In genomic region chr6:100088576-100088975, GRCm38 (mm10) we compare ENCODE assay signal across 35 mouse cellular contexts.
"Had no signal": no experiment of that assay in that cellular context is flagged by ENCODE, and none has a peak within 500 bp of the region (broad histone marks: within the 10 kb centered on the region; RNA-seq: fewer than 3 reads in every experiment).

No protein-coding gene starts in this region.

- H3K27me3 ChIP-seq: hindbrain, embryonic 15.5 days; intestine, embryonic 15.5 days had no signal

- H3K27ac ChIP-seq: heart, embryonic 13.5 days; heart, embryonic 15.5 days; hindbrain, embryonic 10.5 days; hindbrain, embryonic 12.5 days; hindbrain, embryonic 13.5 days; hindbrain, embryonic 14.5 days; hindbrain, embryonic 15.5 days; hindbrain, postnatal 0 days; intestine, embryonic 15.5 days; kidney, embryonic 15.5 days; kidney, postnatal 0 days; layer of hippocampus, adult 2 months; left cerebral cortex, adult 2 months had no signal

- H3K4me3 ChIP-seq: heart, embryonic 12.5 days; heart, embryonic 13.5 days; heart, embryonic 15.5 days; hindbrain, embryonic 10.5 days; hindbrain, embryonic 12.5 days; hindbrain, embryonic 13.5 days; hindbrain, embryonic 15.5 days; intestine, embryonic 15.5 days; kidney, embryonic 15.5 days; layer of hippocampus, adult 2 months; left cerebral cortex, adult 2 months had no signal

- H3K4me1 ChIP-seq: hindbrain, embryonic 15.5 days; intestine, embryonic 15.5 days had no signal

- ATAC-seq: hindbrain, embryonic 16.5 days; hindbrain, postnatal 0 days; inflammation-experienced regulatory T-cells, adult 6 months; intestine, embryonic 15.5 days; intestine, embryonic 16.5 days; intestine, postnatal 0 days had no signal

- DNase-seq: heart, postnatal 10 days; heart, postnatal 14 days; heart, postnatal 36 days; heart, postnatal 4 days; kidney, adult 11 months; kidney, adult 18-20 months; kidney, adult 2 months; kidney, adult 8-10 months; kidney, adult 9 months; kidney, postnatal 10 days; kidney, postnatal 14 days; kidney, postnatal 25 days; kidney, postnatal 36 days; kidney, postnatal 4 days; layer of hippocampus, adult 9-11 months; layer of hippocampus, postnatal 36 days had no signal

- H3K36me3 ChIP-seq: heart, embryonic 12.5 days; heart, embryonic 13.5 days; heart, embryonic 15.5 days; hindbrain, embryonic 10.5 days; hindbrain, embryonic 12.5 days; hindbrain, embryonic 13.5 days; hindbrain, embryonic 15.5 days; intestine, embryonic 15.5 days; kidney, embryonic 15.5 days had no signal

- H3K9me3 ChIP-seq: heart, embryonic 15.5 days; intestine, embryonic 15.5 days; kidney, embryonic 15.5 days had no signal

- H3K9ac ChIP-seq: heart, embryonic 12.5 days; heart, embryonic 13.5 days; heart, embryonic 15.5 days; hindbrain, embryonic 12.5 days; hindbrain, embryonic 13.5 days; hindbrain, embryonic 14.5 days; hindbrain, embryonic 15.5 days; intestine, embryonic 15.5 days; kidney, embryonic 15.5 days had no signal

- H3K4me2 ChIP-seq: heart, embryonic 11.5 days; heart, embryonic 12.5 days; heart, embryonic 13.5 days; heart, embryonic 15.5 days; hindbrain, embryonic 12.5 days; hindbrain, embryonic 13.5 days; hindbrain, embryonic 14.5 days; hindbrain, embryonic 15.5 days; intestine, embryonic 15.5 days; kidney, embryonic 15.5 days had no signal
